ENCODE assay signal across 9 mouse cellular contexts in genomic region chr2:24409166-24409565, GRCm38 (mm10). TPM values are rescaled to one million over a fixed set of nuclear protein-coding genes. Genes with fewer than 3 reads are reported as not detected.
DNase-seq lines count a peak whose midpoint lies in the region; ATAC-seq and TF ChIP-seq lines count a peak whose summit lies in the region.
"Had no signal": no experiment of that assay in that cellular context is flagged by ENCODE, and none has a peak within 500 bp of the region (broad histone marks: within the 10 kb centered on the region; RNA-seq: fewer than 3 reads in every experiment).

No protein-coding gene starts in this region.

- H3K27ac ChIP-seq in kidney, embryonic 15.5 days, result 0 out of 2 replicates have a peak overlapping the region, but pooled peaks have one; percentile 78
- H3K27ac ChIP-seq in liver, embryonic 16.5 days (ENCODE audit: low read length), result no peak overlapping the region
- no peak overlapping the region for H3K27ac ChIP-seq in neural tube, embryonic 13.5 days (replicated peaks)
- no peak overlapping the region for H3K27ac ChIP-seq in stomach, postnatal 0 days (replicated peaks)
- H3K27ac ChIP-seq: heart, embryonic 13.5 days had no signal

- no peak overlapping the region for H3K4me3 ChIP-seq in C2C12 (ENCODE audit: insufficient read depth, poor library complexity, severe bottlenecking)
- no peak overlapping the region for H3K4me3 ChIP-seq in kidney, embryonic 15.5 days (replicated peaks)
- H3K4me3 ChIP-seq in liver, embryonic 16.5 days (ENCODE audit: low read depth, low read length), result no peak overlapping the region
- no peak overlapping the region for H3K4me3 ChIP-seq in neural tube, embryonic 13.5 days
- no peak overlapping the region for H3K4me3 ChIP-seq in stomach, postnatal 0 days (ENCODE audit: low read depth, low read length)
- H3K4me3 ChIP-seq: heart, embryonic 13.5 days had no signal

- DNase-seq in adipocyte (ENCODE audit: low spot score), result peak; percentile 77
- peak; percentile 28 to 38 for DNase-seq in gastrocnemius, postnatal 36 days
- peak; percentile 79 for DNase-seq in stomach, postnatal 0 days (ENCODE audit: low spot score)

- peak; percentile 73 for TF ChIP-seq CTCF in C2C12 (IDR thresholded peaks at IDR 0.05; ENCODE audit: control insufficient read depth, insufficient read depth, insufficient read length)
- peak; percentile 98 for TF ChIP-seq CTCF in stomach, postnatal 0 days (IDR thresholded peaks at IDR 0.05; ENCODE audit: low read depth)

- no peak for TF ChIP-seq EP300 in stomach, postnatal 0 days (optimal IDR thresholded peaks at IDR 0.05)

- 0% methylated on average over 2 of the region's 2 CpGs for WGBS in kidney, embryonic 15.5 days
- WGBS in liver, embryonic 16.5 days (ENCODE audit: insufficient replicate concordance), result 4% methylated on average over 2 of the region's 2 CpGs
- 2% methylated on average over 2 of the region's 2 CpGs for WGBS in neural tube, embryonic 13.5 days
- WGBS in stomach, postnatal 0 days, result 13% methylated on average over 2 of the region's 2 CpGs

- no peaks in the 10 kb centered on the region for H3K79me2 ChIP-seq in C2C12 (ENCODE audit: control insufficient read depth, insufficient read depth)

- peaks cover 74% of the 10 kb centered on the region for H3K4me1 ChIP-seq in kidney, embryonic 15.5 days
- no peaks in the 10 kb centered on the region for H3K4me1 ChIP-seq in liver, embryonic 16.5 days (ENCODE audit: control insufficient read depth, low read depth, low read length)
- H3K4me1 ChIP-seq in neural tube, embryonic 13.5 days (replicated peaks), result peaks cover 37% of the 10 kb centered on the region
- H3K4me1 ChIP-seq in stomach, postnatal 0 days (replicated peaks; ENCODE audit: control insufficient read depth, insufficient read depth), result 0 out of 2 replicates have a peak, but pooled peaks cover 2% of the 10 kb centered on the region

- intact Hi-C loops in gastrocnemius, postnatal 36 days (cut with DNase I), result loop anchor here (2.0 kb wide), 1 partner anchor 160 kb away; no protein-coding TSS in a partner anchor

- H3ac ChIP-seq in C2C12 (ENCODE audit: control insufficient read depth, insufficient read length, low read depth), result no peak overlapping the region

- H3K9ac ChIP-seq in kidney, embryonic 15.5 days, result no peak overlapping the region
- H3K9ac ChIP-seq in liver, embryonic 16.5 days (ENCODE audit: low read depth, low read length), result no peak overlapping the region
- H3K9ac ChIP-seq in neural tube, embryonic 13.5 days, result no peak overlapping the region
- no peak overlapping the region for H3K9ac ChIP-seq in stomach, postnatal 0 days (ENCODE audit: low read length)
- H3K9ac ChIP-seq: heart, embryonic 13.5 days had no signal

- H3K36me3 ChIP-seq in C2C12 (ENCODE audit: control insufficient read depth, insufficient read depth), result no peaks in the 10 kb centered on the region
- no peaks in the 10 kb centered on the region for H3K36me3 ChIP-seq in kidney, embryonic 15.5 days
- no peaks in the 10 kb centered on the region for H3K36me3 ChIP-seq in liver, embryonic 16.5 days (ENCODE audit: control insufficient read depth, insufficient read depth)
- H3K36me3 ChIP-seq in neural tube, embryonic 13.5 days, result no peaks in the 10 kb centered on the region
- H3K36me3 ChIP-seq in stomach, postnatal 0 days (ENCODE audit: control insufficient read depth, insufficient read depth, low read length), result no peaks in the 10 kb centered on the region
- H3K36me3 ChIP-seq: heart, embryonic 13.5 days had no signal

- H3K4me2 ChIP-seq in kidney, embryonic 15.5 days, result no peak overlapping the region
- H3K4me2 ChIP-seq in liver, embryonic 16.5 days (ENCODE audit: low read depth, low read length), result no peak overlapping the region
- no peak overlapping the region for H3K4me2 ChIP-seq in neural tube, embryonic 13.5 days
- H3K4me2 ChIP-seq in stomach, postnatal 0 days (replicated peaks; ENCODE audit: low read depth), result no peak overlapping the region
- H3K4me2 ChIP-seq: heart, embryonic 13.5 days had no signal

- no peaks in the 10 kb centered on the region for H3K79me3 ChIP-seq in C2C12 (ENCODE audit: low read depth)

- ATAC-seq in common myeloid progenitor, adult 5-6 weeks (replicated peaks; ENCODE audit: low read depth, poor library complexity, severe bottlenecking), result peak; percentile 77
- ATAC-seq in kidney, embryonic 15.5 days (replicated peaks; ENCODE audit: low FRiP score), result no peak; the same call in 1 of the 2 replicates
- ATAC-seq in liver, embryonic 16.5 days (ENCODE audit: low read depth), result 0 out of 2 replicates have a peak, but pooled peaks have one; percentile 45
- ATAC-seq in neural tube, embryonic 13.5 days (ENCODE audit: low read depth), result peak; percentile 48
- ATAC-seq in stomach, postnatal 0 days (ENCODE audit: low FRiP score, low TSS enrichment), result peak; percentile 43; the same call in 1 of the 2 replicates

- H3K9me3 ChIP-seq in kidney, embryonic 15.5 days (replicated peaks), result no peaks in the 10 kb centered on the region
- H3K9me3 ChIP-seq in liver, embryonic 16.5 days (replicated peaks; ENCODE audit: control insufficient read depth, low read length), result no peaks in the 10 kb centered on the region
- no peaks in the 10 kb centered on the region for H3K9me3 ChIP-seq in neural tube, embryonic 13.5 days
- H3K9me3 ChIP-seq in stomach, postnatal 0 days (ENCODE audit: control insufficient read depth, low read length), result no peaks in the 10 kb centered on the region
- H3K9me3 ChIP-seq: heart, embryonic 13.5 days had no signal

- H3K27me3 ChIP-seq in C2C12 (ENCODE audit: control insufficient read depth, insufficient read depth, insufficient read length), result peaks cover 18% of the 10 kb centered on the region
- H3K27me3 ChIP-seq in kidney, embryonic 15.5 days, result peaks cover 6% of the 10 kb centered on the region; the same call in 1 of the 2 replicates
- H3K27me3 ChIP-seq in liver, embryonic 16.5 days (ENCODE audit: control insufficient read depth, insufficient read depth, low read depth, low read length), result no peaks in the 10 kb centered on the region
- peaks cover 6% of the 10 kb centered on the region for H3K27me3 ChIP-seq in neural tube, embryonic 13.5 days
- H3K27me3 ChIP-seq in stomach, postnatal 0 days (ENCODE audit: control insufficient read depth, insufficient read depth, low read length), result no peaks in the 10 kb centered on the region

TF ChIP-seq in C2C12, 6 proteins besides CTCF, POLR2A, EP300 and RAD21:
- TF ChIP-seq MYOG (IDR thresholded peaks at IDR 0.05; ENCODE audit: control insufficient read depth, extremely low read depth, insufficient read length) (no peak), MYOD1 (IDR thresholded peaks at IDR 0.05; ENCODE audit: control insufficient read depth, insufficient read length, low read depth) (no peak)
TF ChIP-seq in C2C12: peak in this region for 0.

RNA-seq across cellular contexts. Expression of gene Psd4, which starts 41.8 kb away (rescaled TPM):
- polyA plus RNA-seq in C2C12 (2012; fragmentation: generic; extraction: Trizol), result under 0.01 TPM
- 58.1 and 59.1 TPM in 2 replicates for total RNA-seq in common myeloid progenitor, adult 5-6 weeks (2017)
- total RNA-seq in gastrocnemius, postnatal 36 days (2021), result under 1 TPM; 0.27 to 0.87 TPM
- polyA plus RNA-seq in kidney, embryonic 15.5 days (2015; fragmentation: Nextera tagmentation; extraction: Ambion mirVana), result 2.2 and 2.3 TPM in 2 replicates
- polyA plus RNA-seq in liver, embryonic 16.5 days (2015; fragmentation: Nextera tagmentation; extraction: Ambion mirVana), result 6.8 and 7.3 TPM in 2 replicates
- 0.25 and 1.3 TPM in 2 replicates for polyA plus RNA-seq in neural tube, embryonic 13.5 days (2015; fragmentation: Nextera tagmentation; extraction: Ambion mirVana)
- 9.2 and 10.2 TPM in 2 replicates for polyA plus RNA-seq in stomach, postnatal 0 days (2015; fragmentation: Nextera tagmentation; extraction: Ambion mirVana)
